Mouse (Mus musculus): Measurements from ENCODE around the gene Neil1.

Neil1 gene

DNA sequence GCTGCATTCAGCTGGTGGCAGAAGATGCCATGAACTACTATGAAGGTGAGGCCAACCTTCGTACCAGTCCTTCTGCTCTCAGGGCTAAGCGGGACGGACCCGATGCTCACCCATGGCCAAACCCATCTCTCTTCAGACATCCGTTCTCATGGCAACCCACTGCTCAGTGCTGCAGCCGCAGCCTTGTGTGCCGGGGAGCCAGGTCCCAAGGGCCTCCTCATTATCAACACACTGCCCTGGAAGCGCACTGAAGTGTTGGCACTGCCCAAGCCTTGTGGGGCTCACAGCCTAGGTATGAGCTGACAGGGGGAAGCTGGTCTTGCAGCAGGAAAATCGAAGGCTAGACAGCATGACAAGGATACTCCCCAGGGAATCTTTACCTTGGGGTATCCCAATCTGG is 9.0 kb downstream of the Neil1 start:
- DNase-seq (ENCODE audit: low spot score in 2 of 2): no peak

DNA sequence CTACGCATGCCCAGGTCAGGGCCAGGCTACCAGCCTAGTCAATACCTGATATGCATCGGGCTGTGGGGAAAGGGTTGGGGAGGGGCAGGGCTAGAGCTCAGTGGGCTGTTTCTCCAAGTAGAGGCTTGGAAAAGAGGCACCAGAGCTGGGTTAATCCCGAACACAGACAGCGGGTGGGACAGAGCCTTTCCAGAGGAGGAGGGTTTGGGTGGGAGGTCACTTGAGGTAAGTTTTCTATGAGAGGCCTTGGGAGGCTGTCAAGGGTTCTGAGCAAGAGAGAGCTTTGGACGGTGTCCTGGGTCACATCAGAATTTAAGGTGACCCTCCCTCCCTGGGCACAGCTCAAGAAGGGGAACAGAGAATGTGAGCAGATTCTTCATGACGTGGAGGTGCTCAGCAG is 9.6 kb downstream of the Neil1 start:
- no peak for DNase-seq (ENCODE audit: low spot score in 2 of 2)

DNA sequence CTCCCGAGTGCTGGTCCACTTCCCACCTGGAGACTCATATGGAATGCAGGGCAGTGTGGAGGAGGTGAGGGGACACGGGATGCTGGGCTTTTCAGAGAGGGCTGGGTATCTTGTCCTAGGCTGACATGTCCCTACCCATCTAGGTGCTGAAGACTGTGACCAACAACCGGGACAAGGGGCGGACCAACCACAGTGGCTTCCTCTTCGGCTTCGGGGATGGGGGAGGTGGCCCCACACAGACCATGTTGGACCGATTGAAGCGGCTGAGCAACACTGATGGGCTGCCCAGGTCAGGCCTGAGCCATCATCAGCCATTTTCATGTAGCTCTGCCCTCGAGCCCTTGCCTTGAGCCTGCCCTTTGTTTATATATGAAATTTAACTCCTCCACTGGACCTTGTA is 10.3 kb downstream of the Neil1 start:
- DNase-seq (ENCODE audit: low spot score in 2 of 2): no peak

DNA sequence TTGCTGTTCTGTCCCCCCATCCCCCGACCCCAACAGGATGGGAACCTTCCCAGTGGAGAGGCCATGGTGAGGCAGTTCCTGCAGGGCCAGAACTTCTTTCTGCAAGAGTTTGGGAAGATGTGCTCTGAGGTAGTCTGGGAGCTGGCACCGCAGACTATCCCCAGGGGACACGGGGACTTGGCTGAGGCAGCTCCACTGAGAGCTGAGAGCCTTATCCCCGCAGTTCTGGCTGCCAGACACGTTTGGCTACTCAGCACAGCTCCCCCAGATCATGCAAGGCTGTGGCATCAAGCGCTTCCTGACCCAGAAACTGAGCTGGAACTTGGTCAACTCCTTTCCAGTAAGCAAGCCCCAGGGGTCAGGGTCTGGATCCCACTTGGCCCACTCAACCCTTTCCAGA is 10.9 kb downstream of the Neil1 start:
- DNase-seq (ENCODE audit: low spot score in 2 of 2): no peak

DNA sequence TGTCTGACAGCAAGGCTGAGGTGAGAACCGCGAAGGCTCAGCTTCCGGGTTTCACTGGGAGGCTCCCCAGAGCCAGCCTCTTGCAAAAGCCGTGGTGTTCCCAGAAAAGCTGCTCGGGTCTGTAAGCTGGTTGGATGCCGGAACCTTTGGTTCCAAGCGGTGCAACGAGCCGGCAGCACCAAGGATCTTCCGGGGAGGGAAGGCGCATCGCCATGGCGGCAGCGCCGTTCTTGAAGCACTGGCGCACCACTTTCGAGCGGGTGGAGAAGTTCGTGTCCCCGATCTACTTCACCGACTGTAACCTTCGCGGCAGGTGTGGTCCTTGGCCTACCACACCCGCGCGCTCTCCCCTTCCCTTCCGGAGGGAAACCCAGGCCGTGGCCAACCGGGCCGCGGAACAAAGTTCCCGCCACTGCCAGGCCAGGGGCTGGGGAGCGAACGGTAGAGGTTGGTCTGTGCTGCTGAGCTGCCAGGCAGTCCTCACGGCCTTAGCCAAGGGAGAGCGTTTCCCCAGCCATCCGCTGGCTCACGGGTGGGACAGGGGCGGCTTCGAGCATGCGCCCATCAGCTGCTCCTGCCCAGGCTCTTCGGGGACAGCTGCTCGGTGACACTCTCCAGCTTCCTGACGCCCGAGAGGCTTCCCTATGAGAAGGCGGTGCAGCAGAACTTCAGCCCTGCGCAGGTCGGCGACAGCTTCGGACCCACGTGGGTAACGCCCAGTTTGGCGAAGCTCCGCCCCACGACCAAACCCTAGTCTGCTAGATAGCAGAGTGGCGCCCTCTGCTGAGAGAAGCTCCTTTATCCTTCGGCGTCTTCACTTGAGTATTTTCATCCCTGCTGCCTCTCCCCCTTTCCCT is 17.3 kb downstream of the Neil1 start, which contains the start of gene Man2c1:
Man2c1 (plus strand) TSS at position 114 of the 857 bp plus-strand sequence.
- DNase-seq (ENCODE audit: low spot score in 2 of 2): peak; percentile 90 to 92

DNA sequence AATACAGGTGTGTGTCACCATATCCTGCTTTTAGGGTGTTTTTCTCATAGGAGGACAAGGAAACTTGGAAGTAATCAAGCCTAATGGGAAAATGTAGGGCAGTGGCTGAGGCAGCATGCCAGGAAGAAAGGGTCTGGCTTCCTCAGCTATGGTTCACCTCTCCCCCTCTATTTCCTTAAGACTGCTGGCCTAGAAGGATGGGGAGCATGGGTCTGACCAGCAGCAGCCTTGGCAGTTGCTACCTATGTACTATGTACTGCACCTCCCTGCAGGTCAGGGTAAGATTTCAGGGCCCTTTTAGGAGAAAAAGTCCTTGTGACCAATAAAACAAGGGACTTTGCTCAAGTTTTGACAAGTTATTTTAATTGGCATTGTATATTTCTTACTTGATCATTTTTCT is 18.5 kb downstream of the Neil1 start:
- DNase-seq (ENCODE audit: low spot score in 2 of 2): no peak

DNA sequence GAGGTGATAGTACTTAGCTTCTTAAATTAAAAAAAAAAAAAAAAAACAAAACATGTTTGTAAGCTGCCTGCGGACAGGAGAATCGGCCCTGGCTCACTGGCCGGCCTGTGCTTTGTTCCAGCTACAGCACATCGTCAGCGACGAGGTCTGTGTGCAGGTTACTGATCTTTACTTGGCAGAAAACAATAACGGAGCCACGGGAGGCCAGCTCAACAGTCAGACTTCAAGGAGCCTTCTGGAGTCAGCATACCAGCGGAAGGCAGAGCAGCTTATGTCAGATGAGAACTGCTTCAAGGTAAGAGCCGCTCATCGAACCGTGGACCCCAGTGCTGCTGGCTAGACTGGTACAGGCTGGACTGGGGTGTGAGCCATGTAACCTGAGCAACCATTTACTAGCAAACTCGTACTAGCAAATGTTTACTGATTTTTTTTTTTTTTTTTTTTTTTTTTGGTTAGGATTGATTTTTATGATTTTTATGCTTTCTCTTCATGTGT is 30.8 kb downstream of the Neil1 start:
- no peak for DNase-seq (ENCODE audit: low spot score in 2 of 2)
